Mouse (Mus musculus) layer of hippocampus, adult 8-10 months (tissue): Measurements from ENCODE around the gene Golph3. TPM values are rescaled to one million over a fixed set of nuclear protein-coding genes. Genes with fewer than 3 reads are reported as not detected.

Source experiments
- DNase-seq, 2 experiments: peaks; one replicate each; pipeline ENCODE4 v3.0.0; 2022; ENCODE audit warnings: low spot score in 2 of 2
- total RNA-seq, 4 experiments: library from RNA; stranded (reverse); gene quantifications; 2 replicates each; pipeline ENCODE4 v1.2.4; 2022

The Golph3 gene
- total RNA-seq, 4 experiments from 2014 or later = 80.3 to 88.4 (median 83.4) TPM

GRCm38 (mm10) chr15:12317290-12317689 lies 4.0 kb upstream of the Golph3 start:
- DNase-seq = no peak

DNA sequence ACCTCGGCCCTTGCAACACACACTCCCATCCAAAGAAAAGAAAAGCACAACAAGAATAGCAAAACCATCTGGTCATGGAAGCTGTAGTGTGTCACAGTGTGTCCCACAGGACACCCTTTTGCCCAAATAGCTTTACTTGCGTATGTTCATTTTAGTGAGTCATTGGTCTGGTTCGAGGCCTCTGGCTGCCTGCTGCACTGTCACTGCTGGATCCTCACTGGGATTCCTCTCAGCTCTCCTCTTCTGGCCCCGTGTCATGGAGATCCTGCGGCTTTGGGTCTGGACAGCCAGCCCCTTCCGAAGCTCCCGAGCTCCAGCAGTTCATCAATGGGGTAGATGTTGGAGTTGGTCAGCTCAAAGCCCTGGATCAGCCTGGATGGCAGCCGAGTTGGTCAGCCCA lies 2.8 kb upstream of the Golph3 start:
- DNase-seq = no peak

DNA sequence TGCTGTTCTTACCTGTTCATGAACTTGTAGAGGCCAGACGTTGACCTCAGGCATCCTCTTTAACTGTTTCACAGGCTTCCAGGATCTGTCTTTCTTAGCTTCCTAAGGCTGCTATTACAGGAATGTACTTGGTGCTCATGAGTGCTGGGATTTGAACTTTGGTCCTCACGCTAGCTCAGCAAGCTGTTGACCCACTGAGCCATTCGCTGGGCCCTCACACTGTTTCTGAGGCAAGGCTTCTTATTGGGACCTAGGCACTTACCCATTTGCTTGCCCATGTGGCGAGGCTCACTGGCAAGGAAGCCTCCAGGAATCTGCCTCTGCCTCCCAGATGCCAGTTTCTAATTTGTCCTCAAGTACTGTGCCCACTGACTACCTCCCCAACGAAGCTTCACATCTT lies 1.4 kb upstream of the Golph3 start:
- DNase-seq = no peak

- DNase-seq = no peak
Observed at GRCm38 (mm10) chr15:12320441-12321090, 684 bp upstream of the Golph3 start.

GRCm38 (mm10) chr15:12321788-12322621 lies 755 bp downstream of the Golph3 start, which contains the start of gene 1810049J17Rik:
Gene 1810049J17Rik, minus strand, starts transcription at chr15:12321899.
- peak; percentile 14 to 19 for DNase-seq

DNA sequence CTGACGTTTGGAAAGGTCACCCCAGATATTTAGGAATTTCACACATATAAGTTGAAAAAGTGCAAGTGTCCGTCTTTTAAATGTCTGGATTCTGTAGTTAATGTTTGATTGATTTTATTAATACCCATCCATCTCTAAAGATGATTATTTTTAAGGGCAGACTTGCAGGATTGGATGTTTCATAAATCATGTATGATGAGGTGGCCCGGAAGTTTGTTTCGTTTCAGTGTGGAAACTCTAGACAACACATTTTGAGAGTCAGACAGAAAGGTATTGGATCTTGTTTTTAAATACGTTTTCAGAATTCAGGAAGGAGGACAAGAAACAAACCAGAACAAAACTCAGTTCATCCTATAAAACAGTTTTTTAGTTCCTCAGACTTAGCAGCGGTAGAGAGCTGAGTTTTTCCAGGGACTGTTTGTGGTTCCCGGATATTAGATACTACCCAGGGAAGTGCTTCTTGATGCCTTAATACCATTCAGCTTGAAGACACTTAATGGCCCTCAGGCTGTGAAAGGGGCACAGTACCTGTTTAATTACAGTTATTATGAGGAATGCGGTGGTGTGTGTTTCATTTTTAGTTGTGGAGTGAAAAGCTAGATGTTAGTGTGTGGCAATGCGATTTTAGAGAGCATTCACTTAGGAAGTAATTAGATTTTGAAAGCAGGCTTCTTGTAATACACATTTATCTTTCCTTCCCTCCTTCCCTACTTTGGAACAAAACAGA lies 1.6 kb downstream of the Golph3 start:
- DNase-seq = no peak

DNA sequence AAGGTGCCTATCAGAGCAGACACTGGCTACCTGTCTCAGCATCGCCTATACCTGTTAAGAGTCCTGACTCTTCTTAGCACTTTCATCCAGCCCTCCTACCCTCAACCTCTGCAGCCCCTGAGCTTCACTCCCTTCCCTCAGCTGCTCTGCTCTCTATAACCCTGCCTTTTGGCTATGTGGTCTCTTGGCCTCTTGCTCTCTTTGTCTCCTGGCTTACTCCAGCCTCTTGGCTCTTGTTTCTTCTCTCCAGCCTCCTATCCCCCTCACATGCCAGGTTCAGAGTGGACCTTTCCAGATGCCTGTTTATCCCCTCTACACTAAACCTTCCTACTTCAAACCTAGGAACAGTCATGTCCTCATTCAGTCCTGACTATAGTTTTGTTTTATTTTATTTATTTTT lies 3.1 kb downstream of the Golph3 start:
- no peak for DNase-seq

DNA sequence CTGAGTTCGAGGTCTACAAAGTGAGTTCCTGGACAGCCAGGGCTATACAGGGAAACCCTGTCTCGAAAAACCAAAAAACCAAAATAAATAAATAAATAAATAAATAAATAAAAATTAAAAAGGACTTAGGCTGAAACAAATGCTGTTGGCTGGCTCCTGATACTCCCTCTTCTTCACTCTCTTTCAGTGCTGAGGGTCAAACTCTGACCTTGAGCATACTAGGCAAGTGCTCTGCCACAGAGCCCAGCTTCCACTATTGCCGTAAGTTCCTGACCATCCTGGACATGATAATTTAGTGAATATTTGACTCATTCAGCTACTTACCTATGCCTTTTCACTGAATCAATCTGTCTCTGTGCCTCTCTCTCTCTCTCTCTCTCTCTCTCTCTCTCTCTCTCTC lies 9.1 kb downstream of the Golph3 start:
- DNase-seq = no peak

GRCm38 (mm10) chr15:12330892-12331291 lies 9.6 kb downstream of the Golph3 start:
- no peak for DNase-seq

- DNase-seq = no peak
Observed at GRCm38 (mm10) chr15:12331300-12331699, 10.1 kb downstream of the Golph3 start.

- DNase-seq = no peak
Observed at GRCm38 (mm10) chr15:12334381-12334780, 13.1 kb downstream of the Golph3 start.

DNA sequence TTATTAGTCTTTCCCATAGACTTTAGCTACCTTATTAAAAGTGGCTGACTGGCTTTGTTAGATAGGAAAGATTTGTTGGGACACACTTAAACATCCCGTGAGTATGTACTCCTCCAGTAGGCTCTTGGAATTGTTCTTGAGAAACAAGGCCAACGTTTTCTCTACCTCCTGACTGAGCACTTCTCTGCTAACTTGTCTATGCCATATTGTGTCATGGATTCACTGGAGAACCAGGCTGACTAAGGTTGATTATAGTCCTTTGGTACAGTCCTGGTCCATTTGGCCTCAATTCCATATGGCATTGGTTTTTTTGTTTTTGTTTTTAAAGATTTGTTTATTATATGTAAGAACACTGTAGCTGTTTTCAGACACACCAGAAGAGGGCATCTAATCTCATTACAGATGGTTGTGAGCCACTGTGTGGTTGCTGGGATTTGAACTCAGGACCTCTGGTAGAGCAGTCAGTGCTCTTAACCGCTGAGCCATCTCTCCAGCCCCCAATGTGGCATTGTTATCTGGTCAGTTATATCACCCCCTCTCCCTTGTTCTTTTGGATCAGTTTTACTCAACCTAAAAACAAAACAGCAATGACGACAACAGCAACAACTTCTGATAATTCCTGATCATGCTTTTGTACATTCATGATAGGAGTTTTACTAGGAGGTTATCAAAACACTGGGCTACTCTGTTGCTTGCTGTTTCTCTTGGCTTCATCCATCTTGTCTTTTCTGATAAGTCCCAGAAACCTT lies 16.0 kb downstream of the Golph3 start:
- DNase-seq = no peak

DNA sequence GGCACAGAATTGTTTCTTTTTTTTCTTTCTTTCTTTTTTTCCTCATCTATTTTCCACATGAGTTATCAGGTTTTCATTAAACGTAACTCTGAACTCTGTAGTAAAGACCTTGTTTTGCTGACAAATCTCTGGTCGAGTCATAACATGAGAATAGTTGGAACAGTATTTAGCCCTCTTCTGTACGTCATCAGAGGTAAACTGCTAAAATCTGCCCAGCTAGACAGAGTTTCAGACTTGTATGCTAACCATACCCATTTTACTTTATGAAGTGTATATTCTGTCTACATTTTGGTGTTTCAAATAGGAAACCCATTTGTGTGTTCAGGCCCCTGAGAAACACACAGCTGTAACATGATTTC lies 16.5 kb downstream of the Golph3 start:
- DNase-seq = no peak

DNA sequence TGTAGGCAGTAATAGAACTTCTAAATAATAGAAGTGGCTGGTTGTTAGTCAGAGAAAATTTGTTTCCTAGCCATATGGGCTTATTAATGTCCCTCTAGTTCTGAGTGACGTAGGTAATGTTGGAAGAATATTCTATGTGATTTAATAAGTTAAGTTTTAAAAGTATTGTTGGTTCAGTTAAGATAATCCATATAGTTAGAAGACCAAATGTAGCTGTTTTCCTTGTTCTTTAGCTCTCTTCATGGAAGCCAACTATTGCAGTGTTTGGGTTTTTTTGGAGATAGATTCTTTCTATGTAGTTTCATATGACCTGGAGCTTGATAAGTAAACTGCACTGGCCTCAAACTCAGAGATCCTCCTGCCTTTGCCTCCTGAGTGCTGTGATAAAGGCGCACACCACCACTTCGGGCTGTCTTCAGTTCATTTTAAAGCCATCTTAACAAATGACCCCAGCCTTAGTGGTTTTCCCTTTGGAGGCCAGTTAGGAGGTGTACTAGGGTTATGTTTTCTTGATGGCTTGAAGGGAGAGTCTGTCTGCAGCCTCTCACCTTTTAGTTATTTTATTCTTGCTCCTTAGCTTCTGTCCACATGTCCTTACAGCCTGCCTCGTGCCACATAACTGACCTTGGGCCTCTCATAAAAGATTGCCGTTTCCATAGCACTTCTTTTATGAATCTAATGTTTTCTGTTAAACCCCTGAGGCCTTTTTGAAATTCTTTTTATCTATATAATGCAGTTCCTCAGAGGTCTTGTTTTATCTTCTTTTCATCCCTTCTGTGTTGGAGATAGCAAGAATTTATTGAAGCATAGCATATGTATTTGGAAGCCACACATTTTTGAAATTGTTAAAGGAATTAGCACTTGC lies 19.5 kb downstream of the Golph3 start:
- no peak for DNase-seq

DNA sequence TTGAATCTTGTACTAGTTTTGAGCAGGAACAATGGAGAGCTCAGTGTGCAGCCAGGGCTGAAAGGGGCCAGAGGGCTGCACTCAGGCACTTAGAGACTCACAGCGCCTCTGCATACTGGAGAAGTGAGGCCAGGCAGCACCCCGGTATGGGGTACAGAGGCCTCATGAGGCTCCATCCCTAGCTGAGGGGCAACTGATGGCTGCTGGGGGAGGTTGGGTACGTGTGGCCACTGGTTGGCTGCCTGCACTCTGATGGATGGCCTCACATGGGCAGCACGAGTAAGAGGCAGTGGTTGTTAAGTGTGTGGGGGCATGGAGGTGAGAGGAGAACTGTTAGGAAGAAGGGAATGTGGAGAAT lies 20.1 kb downstream of the Golph3 start:
- no peak for DNase-seq

DNA sequence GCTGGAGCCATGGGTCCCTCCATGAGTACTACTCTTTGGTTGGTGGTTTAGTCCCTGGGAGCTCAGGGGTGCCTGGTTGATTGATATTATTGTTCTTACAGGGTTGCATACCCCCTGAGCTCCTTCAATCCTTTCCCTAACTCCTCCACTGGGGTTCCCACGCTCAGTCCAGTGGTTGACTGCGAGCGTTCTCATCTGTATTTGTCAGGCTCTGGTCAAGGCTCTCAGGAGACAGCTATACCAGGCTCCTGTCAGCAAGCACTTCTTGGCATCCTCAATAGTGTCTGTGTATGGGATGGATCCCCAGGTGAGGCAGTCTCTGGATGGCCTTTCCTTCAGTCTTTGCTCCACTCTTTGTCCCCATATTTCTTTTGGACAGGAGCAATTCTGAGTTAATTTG lies 25.7 kb downstream of the Golph3 start:
- DNase-seq = no peak

- no peak for DNase-seq
Observed at GRCm38 (mm10) chr15:12348950-12349349, 27.7 kb downstream of the Golph3 start.

GRCm38 (mm10) chr15:12349840-12350239 lies 28.6 kb downstream of the Golph3 start:
- DNase-seq = no peak

GRCm38 (mm10) chr15:12351470-12351869 lies 30.2 kb downstream of the Golph3 start:
- no peak for DNase-seq

- DNase-seq = no peak
Observed at GRCm38 (mm10) chr15:12354281-12354810, 33.1 kb downstream of the Golph3 start.
